Mouse (Mus musculus): Measurements from ENCODE around the gene Cep126. TPM values are rescaled to one million over a fixed set of nuclear protein-coding genes. Genes with fewer than 3 reads are reported as not detected.

Gene Cep126
- total RNA-seq, 2 experiments from 2014 or later, result 17.8 to 17.9 TPM

Other genes with a start within 250 kb of the Cep126 start
- 10 to 100 TPM; 15.7 to 16.3 TPM for gene Yap1, start 129.7 kb downstream of the Cep126 start, total RNA-seq (2021)
- 10 to 100 TPM; 10.1 to 11.9 TPM for gene Cfap300, start 91.5 kb downstream of the Cep126 start, total RNA-seq (2021)

Data from layer of hippocampus, postnatal 36 days (tissue).